Mouse (Mus musculus): ENCODE data around the gene Fkbp7.

GRCm38 (mm10) chr2:76659419-76659818 is 13.5 kb downstream of the Fkbp7 start:
- TF ChIP-seq POLR2A (IDR thresholded peaks at IDR 0.05; ENCODE audit: insufficient read depth, low read length), result no peak
- no peak for TF ChIP-seq CTCF (IDR thresholded peaks at IDR 0.05; ENCODE audit: low read depth, low read length)
